Mouse (Mus musculus): ENCODE data around the gene Dync1li2.

Gene Dync1li2

GRCm38 (mm10) chr8:104413770-104414169 lies 29.1 kb downstream of the Dync1li2 start:
- no peak for DNase-seq

- DNase-seq: no peak
Measured at GRCm38 (mm10) chr8:104412805-104413532, 29.9 kb downstream of the Dync1li2 start.

GRCm38 (mm10) chr8:104411972-104412371 lies 30.9 kb downstream of the Dync1li2 start:
- no peak for DNase-seq

- DNase-seq: no peak
Measured at GRCm38 (mm10) chr8:104411468-104411867, 31.4 kb downstream of the Dync1li2 start.

GRCm38 (mm10) chr8:104410628-104411273 lies 32.1 kb downstream of the Dync1li2 start:
- no peak for DNase-seq

- no peak for DNase-seq
Measured at GRCm38 (mm10) chr8:104408328-104409110, 34.3 kb downstream of the Dync1li2 start.

- DNase-seq: no peak
Measured at GRCm38 (mm10) chr8:104406340-104407128, 36.3 kb downstream of the Dync1li2 start.

- peak; percentile 34 to 51 for DNase-seq
Measured at GRCm38 (mm10) chr8:104405430-104406187, 37.2 kb downstream of the Dync1li2 start.

GRCm38 (mm10) chr8:104403596-104403995 lies 39.3 kb downstream of the Dync1li2 start:
- DNase-seq: no peak

- DNase-seq: peak; percentile 84 to 90
Measured at GRCm38 (mm10) chr8:104395703-104396357, 47.0 kb downstream of the Dync1li2 start, which contains the start of gene Cmtm4. Gene Cmtm4, minus strand, starts transcription at chr8:104395807.

GRCm38 (mm10) chr8:104394801-104395702 lies 47.8 kb downstream of the Dync1li2 start:
- peak; percentile 74 to 76 for DNase-seq

- no peak for DNase-seq
Measured at GRCm38 (mm10) chr8:104393767-104394166, 49.1 kb downstream of the Dync1li2 start.

- DNase-seq: no peak
Measured at GRCm38 (mm10) chr8:104393139-104393538, 49.7 kb downstream of the Dync1li2 start.

GRCm38 (mm10) chr8:104390245-104390644 lies 52.6 kb downstream of the Dync1li2 start:
- no peak for DNase-seq

GRCm38 (mm10) chr8:104387980-104388379 lies 54.9 kb downstream of the Dync1li2 start:
- peak; percentile 73 for DNase-seq

GRCm38 (mm10) chr8:104387501-104387900 lies 55.3 kb downstream of the Dync1li2 start:
- no peak for DNase-seq

GRCm38 (mm10) chr8:104386693-104387092 lies 56.2 kb downstream of the Dync1li2 start:
- DNase-seq: no peak

GRCm38 (mm10) chr8:104383977-104384376 lies 58.9 kb downstream of the Dync1li2 start:
- no peak for DNase-seq

- DNase-seq: peak in 1 of 2 experiments; percentile 47
Measured at GRCm38 (mm10) chr8:104383296-104383695, 59.6 kb downstream of the Dync1li2 start.

GRCm38 (mm10) chr8:104380961-104381411 lies 61.9 kb downstream of the Dync1li2 start:
- DNase-seq: peak; percentile 82 to 85
